Mouse (Mus musculus): ENCODE measurements around the gene P3h4. TPM values are rescaled to one million over a fixed set of nuclear protein-coding genes. Genes with fewer than 3 reads are reported as not detected.
A peak's percentile ranks its signal among the peaks of the same experiment; 100 is the strongest.

The P3h4 gene
- polyA plus RNA-seq, 1 experiment from 2014 or later: 67.2 TPM

- peak overlapping the region; percentile 94 for H3K27ac ChIP-seq
- H3K4me3 ChIP-seq (replicated peaks): peak overlapping the region; percentile 74
- H3K4me1 ChIP-seq: peaks cover 66% of the 10 kb centered on the region
- 1% methylated on average over 42 of the region's 42 CpGs for WGBS
- peak; percentile 38 for ATAC-seq (replicated peaks; ENCODE audit: low FRiP score)
- H3K4me2 ChIP-seq: peak overlapping the region; percentile 70
- peak overlapping the region; percentile 73 for H3K9ac ChIP-seq
- H3K9me3 ChIP-seq (replicated peaks): no peaks in the 10 kb centered on the region
- H3K36me3 ChIP-seq: no peaks in the 10 kb centered on the region
- no peaks in the 10 kb centered on the region for H3K27me3 ChIP-seq
These were observed 17.6 kb downstream of the P3h4 start for GRCm38 (mm10) chr11:100396886-100397599.

- Histone ChIP-seq H3K9ac (peak overlapping the region; percentile 73), H3K4me2 (peak overlapping the region; percentile 70), H3K36me3 (no peaks in the 10 kb centered on the region), H3K4me3 (replicated peaks) (peak overlapping the region; percentile 74), H3K9me3 (replicated peaks) (no peaks in the 10 kb centered on the region), H3K4me1 (peaks cover 74% of the 10 kb centered on the region), H3K27ac (peak overlapping the region; percentile 94), H3K27me3 (no peaks in the 10 kb centered on the region)
- WGBS: 31% methylated on average over 17 of the region's 17 CpGs
- ATAC-seq (replicated peaks; ENCODE audit: low FRiP score): no peak
These were observed 18.6 kb downstream of the P3h4 start for GRCm38 (mm10) chr11:100395861-100396631.

GRCm38 (mm10) chr11:100395200-100395599 is 19.4 kb downstream of the P3h4 start:
- Histone ChIP-seq H3K4me1 (peaks cover 82% of the 10 kb centered on the region), H3K9ac (peak overlapping the region; percentile 10; the same call in 1 of the 2 replicates), H3K36me3 (no peaks in the 10 kb centered on the region), H3K4me2 (peak overlapping the region; percentile 70), H3K27me3 (no peaks in the 10 kb centered on the region), H3K9me3 (replicated peaks) (no peaks in the 10 kb centered on the region), H3K4me3 (replicated peaks) (peak overlapping the region; percentile 74), H3K27ac (peak overlapping the region; percentile 94)
- 7% methylated on average over 11 of the region's 11 CpGs for WGBS
- peak; percentile 4; the same call in 1 of the 2 replicates for ATAC-seq (replicated peaks; ENCODE audit: low FRiP score)

GRCm38 (mm10) chr11:100394353-100395074 is 20.1 kb downstream of the P3h4 start:
- peak overlapping the region; percentile 10; the same call in 1 of the 2 replicates for H3K9ac ChIP-seq
- no peaks in the 10 kb centered on the region for H3K9me3 ChIP-seq (replicated peaks)
- H3K27ac ChIP-seq: peak overlapping the region; percentile 94
- ATAC-seq (replicated peaks; ENCODE audit: low FRiP score): no peak
- H3K36me3 ChIP-seq: no peaks in the 10 kb centered on the region
- 45% methylated on average over 5 of the region's 5 CpGs for WGBS
- peak overlapping the region; percentile 70 for H3K4me2 ChIP-seq
- no peaks in the 10 kb centered on the region for H3K27me3 ChIP-seq
- peaks cover 88% of the 10 kb centered on the region for H3K4me1 ChIP-seq
- H3K4me3 ChIP-seq (replicated peaks): peak overlapping the region; percentile 74

GRCm38 (mm10) chr11:100393733-100394132 is 20.9 kb downstream of the P3h4 start:
- H3K27me3 ChIP-seq: no peaks in the 10 kb centered on the region
- 48% methylated on average over 7 of the region's 7 CpGs for WGBS
- H3K9me3 ChIP-seq (replicated peaks): no peaks in the 10 kb centered on the region
- no peak overlapping the region for H3K4me3 ChIP-seq (replicated peaks)
- no peak overlapping the region for H3K9ac ChIP-seq
- H3K27ac ChIP-seq: no peak overlapping the region
- H3K4me2 ChIP-seq: no peak overlapping the region
- H3K4me1 ChIP-seq: peaks cover 91% of the 10 kb centered on the region
- no peaks in the 10 kb centered on the region for H3K36me3 ChIP-seq
- ATAC-seq (replicated peaks; ENCODE audit: low FRiP score): no peak

- Histone ChIP-seq H3K4me2 (no peak overlapping the region), H3K9ac (no peak overlapping the region), H3K27ac (no peak overlapping the region), H3K27me3 (no peaks in the 10 kb centered on the region), H3K4me3 (replicated peaks) (no peak overlapping the region), H3K9me3 (replicated peaks) (no peaks in the 10 kb centered on the region), H3K36me3 (no peaks in the 10 kb centered on the region), H3K4me1 (peaks cover 94% of the 10 kb centered on the region)
- WGBS: 77% methylated on average over 5 of the region's 5 CpGs
- ATAC-seq (replicated peaks; ENCODE audit: low FRiP score): no peak
These were observed 21.7 kb downstream of the P3h4 start for GRCm38 (mm10) chr11:100392958-100393357.

- H3K9ac ChIP-seq: no peak overlapping the region
- H3K27ac ChIP-seq: peak overlapping the region; percentile 76
- no peaks in the 10 kb centered on the region for H3K36me3 ChIP-seq
- peak overlapping the region; percentile 36; the same call in 1 of the 2 replicates for H3K4me2 ChIP-seq
- no peaks in the 10 kb centered on the region for H3K9me3 ChIP-seq (replicated peaks)
- 89% methylated on average over 7 of the region's 7 CpGs for WGBS
- no peak overlapping the region for H3K4me3 ChIP-seq (replicated peaks)
- no peak for ATAC-seq (replicated peaks; ENCODE audit: low FRiP score)
- H3K27me3 ChIP-seq: no peaks in the 10 kb centered on the region
- peaks cover 100% of the 10 kb centered on the region for H3K4me1 ChIP-seq
These were observed 22.7 kb downstream of the P3h4 start for GRCm38 (mm10) chr11:100391884-100392345.

- Histone ChIP-seq H3K9me3 (replicated peaks) (no peaks in the 10 kb centered on the region), H3K4me1 (peaks cover 100% of the 10 kb centered on the region), H3K4me3 (replicated peaks) (no peak overlapping the region), H3K9ac (no peak overlapping the region), H3K27me3 (no peaks in the 10 kb centered on the region), H3K4me2 (peak overlapping the region; percentile 36), H3K36me3 (peaks cover under 1% of the 10 kb centered on the region; the same call in 1 of the 2 replicates), H3K27ac (peak overlapping the region; percentile 76)
- WGBS: 40% methylated on average over 9 of the region's 9 CpGs
- ATAC-seq (replicated peaks; ENCODE audit: low FRiP score): peak; percentile 63
These were observed 23.4 kb downstream of the P3h4 start for GRCm38 (mm10) chr11:100391081-100391883.

GRCm38 (mm10) chr11:100389931-100390445 is 24.6 kb downstream of the P3h4 start:
- no peaks in the 10 kb centered on the region for H3K27me3 ChIP-seq
- H3K4me2 ChIP-seq: peak overlapping the region; percentile 36
- 39% methylated on average over 8 of the region's 8 CpGs for WGBS
- H3K27ac ChIP-seq: peak overlapping the region; percentile 76
- ATAC-seq (replicated peaks; ENCODE audit: low FRiP score): peak; percentile 13; the same call in 1 of the 2 replicates
- no peaks in the 10 kb centered on the region for H3K9me3 ChIP-seq (replicated peaks)
- peaks cover 13% of the 10 kb centered on the region for H3K36me3 ChIP-seq
- H3K9ac ChIP-seq: no peak overlapping the region
- H3K4me3 ChIP-seq (replicated peaks): 0 out of 2 replicates have a peak overlapping the region, but pooled peaks have one; percentile 2
- peaks cover 97% of the 10 kb centered on the region for H3K4me1 ChIP-seq

- Histone ChIP-seq H3K36me3 (peaks cover 26% of the 10 kb centered on the region), H3K9ac (no peak overlapping the region), H3K4me1 (peaks cover 83% of the 10 kb centered on the region), H3K27ac (peak overlapping the region; percentile 89), H3K4me3 (replicated peaks) (no peak overlapping the region), H3K9me3 (replicated peaks) (no peaks in the 10 kb centered on the region), H3K27me3 (no peaks in the 10 kb centered on the region), H3K4me2 (peak overlapping the region; percentile 29)
- ATAC-seq (replicated peaks; ENCODE audit: low FRiP score): no peak
- WGBS: 64% methylated on average over 6 of the region's 6 CpGs
These were observed 26.0 kb downstream of the P3h4 start for GRCm38 (mm10) chr11:100388588-100388987.
